Mouse (Mus musculus) cerebellum, postnatal 36 days (tissue): ENCODE measurements at regions not wholly inside any gene's neighbourhood (a gene's known extent, or its start where the extent isn't known, plus 50 kb on each side); places are given as distances from the start of the nearest gene placed in this dataset.

Source experiments
- DNase-seq, 2 experiments: peaks; one replicate each; pipeline ENCODE4 v3.0.0; 2021 to 2022; ENCODE audit warnings: mixed read lengths in 2 of 2

DNA sequence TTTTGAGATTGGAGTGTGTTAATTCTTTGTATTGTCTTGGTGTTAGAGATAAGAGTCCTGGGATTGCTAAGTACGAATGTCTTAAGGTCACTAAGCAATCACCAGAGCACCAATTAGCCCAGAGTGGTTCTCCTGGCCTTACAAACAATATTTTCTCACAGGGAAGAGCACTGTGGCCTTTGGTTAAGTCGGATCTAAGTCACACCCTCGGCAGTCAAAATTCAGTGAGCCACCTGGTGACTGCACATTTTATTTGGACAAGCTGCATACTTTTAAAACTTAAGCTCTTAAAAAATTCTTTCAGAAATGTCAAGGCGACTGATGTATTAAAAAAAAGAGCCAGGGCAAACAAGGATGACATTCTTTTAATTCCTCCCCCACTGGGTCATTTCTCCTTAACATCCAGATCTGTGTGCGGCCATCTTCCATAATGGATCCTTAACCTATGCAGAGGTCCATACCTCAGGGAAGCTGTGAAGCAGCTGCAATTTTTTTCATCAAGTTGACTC, 60.9 kb upstream of the Foxa2 start:
- no peak for DNase-seq

DNA sequence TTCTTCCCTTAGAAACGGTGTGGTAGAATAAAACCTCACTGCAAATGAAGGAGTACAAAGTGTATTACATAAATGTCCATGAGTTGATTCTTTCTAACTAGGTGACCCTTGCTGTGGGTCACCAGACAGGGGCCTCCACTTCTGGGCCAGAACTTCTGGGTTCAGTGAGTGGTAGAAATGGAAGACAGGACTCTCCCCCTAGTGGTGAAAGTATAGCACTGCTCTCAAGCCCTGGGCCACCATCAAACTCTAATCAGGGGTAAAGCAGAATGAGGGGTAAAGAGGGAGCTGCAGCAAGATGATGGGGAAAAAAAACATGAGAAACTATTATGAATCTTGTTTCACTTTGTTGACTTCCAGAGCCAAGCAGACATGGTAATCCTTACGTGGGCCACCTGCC, 63.4 kb upstream of the Foxa2 start:
- no peak for DNase-seq

DNA sequence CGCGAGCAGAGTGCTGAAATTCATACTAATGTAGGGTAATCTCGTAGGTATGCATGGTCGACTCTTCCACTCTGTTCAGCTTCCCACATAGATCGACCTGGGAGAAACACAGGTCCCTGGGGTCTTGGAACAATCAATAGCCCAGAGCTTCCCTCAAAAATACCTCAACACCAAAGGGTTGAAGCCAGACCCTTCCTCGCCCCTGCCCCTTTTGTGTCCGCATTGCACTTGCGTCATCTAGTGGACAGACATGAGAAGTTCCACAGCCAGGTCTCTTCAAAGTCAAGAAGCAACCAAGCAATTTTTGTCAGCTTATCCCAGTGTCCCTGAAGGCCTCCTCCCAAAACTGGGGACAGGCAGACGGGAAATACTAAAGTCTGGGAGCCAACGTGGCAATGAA, 65.1 kb upstream of the Foxa2 start:
- DNase-seq = no peak

DNA sequence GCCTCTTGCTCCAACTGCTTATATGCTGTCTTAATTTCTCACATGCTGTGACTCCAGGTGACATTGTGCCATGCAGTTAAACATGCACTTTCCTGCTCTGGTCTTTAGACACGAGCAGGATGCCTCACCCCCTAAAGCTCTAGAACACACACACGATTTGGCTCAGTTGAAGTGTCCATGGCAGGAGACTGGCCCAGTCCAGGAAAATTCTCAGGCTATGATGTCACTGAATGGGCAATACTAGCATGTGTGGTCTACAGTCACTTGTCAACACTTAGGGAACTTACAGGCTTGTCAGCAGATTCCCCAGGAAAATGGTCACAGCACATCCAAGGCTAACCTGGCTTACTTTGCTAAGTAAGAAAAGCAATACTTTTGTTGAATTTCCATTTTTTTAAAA, 66.4 kb upstream of the Foxa2 start:
- DNase-seq = no peak

DNA sequence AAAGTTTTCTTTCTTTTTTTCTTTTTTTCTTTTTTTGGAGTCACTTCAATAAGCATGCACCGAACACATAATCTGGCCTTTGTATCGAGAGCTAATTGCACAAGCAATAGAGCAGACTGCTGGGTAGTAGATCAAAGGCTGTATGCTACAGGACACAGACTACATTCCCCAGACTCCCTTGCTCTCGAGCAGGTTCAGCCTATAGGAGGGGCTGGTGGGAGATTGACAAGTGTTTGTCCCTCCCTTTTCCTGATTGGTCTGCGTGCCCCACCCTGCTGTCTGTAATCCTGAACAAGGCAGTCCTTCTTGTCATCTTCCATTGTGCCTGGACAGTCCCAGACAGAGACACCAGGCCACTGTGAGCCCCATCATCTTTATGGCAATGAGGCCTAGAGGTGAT, 67.8 kb upstream of the Foxa2 start:
- DNase-seq = no peak

DNA sequence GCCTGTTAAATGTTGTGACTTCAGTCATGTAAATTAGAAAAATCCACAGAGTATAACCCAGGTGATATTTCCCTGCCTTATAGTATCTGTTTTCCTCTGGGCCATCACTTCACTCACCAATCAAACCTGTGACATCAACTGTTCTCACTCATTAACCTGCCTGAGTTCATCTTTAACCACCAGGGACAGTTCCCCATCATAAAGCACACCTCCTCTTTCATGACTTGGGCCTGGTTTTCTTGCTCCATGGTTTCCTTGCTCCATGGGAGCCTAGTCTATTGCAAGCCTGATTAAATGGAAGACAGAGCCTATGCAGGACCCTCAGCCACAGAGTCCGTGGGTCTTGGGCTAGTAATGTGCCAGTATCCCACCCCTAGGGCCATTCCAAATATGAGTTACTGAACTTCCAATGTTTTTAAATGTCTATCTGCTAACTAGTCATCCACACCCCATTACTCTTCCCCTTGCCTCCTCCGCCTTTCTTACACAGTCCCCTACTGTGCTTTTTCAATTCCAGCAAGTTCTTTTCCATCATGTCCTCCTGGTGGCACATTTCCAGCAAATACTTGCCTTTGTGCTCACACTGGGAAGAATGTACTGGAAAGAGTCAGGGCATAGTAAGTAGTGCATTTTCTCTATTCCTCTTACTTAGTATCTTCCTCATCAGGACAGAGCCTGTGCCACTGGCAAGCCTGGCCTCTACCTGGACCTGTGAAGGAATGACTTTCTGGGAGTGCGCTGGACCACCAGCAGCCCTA, 69.4 kb upstream of the Foxa2 start:
- no peak for DNase-seq

DNA sequence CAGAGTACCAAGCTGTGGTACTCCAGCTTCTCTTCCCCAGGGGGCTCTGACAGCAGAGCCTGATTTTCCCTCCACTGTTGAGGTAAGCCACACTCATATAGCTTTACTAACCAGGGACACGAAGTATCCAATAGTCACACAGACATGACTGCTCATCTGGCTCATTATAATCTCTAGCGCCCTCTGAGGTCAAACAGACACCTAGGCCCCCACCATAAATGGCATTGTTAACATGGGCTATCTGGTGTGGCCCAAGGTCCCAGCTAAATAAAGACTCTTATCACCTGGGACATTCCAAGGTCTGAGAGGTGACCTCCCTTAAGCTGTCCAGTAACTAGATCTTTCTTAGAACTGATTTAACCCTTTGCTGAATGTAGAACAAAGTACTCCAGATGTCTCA, 70.7 kb upstream of the Foxa2 start:
- DNase-seq = no peak

DNA sequence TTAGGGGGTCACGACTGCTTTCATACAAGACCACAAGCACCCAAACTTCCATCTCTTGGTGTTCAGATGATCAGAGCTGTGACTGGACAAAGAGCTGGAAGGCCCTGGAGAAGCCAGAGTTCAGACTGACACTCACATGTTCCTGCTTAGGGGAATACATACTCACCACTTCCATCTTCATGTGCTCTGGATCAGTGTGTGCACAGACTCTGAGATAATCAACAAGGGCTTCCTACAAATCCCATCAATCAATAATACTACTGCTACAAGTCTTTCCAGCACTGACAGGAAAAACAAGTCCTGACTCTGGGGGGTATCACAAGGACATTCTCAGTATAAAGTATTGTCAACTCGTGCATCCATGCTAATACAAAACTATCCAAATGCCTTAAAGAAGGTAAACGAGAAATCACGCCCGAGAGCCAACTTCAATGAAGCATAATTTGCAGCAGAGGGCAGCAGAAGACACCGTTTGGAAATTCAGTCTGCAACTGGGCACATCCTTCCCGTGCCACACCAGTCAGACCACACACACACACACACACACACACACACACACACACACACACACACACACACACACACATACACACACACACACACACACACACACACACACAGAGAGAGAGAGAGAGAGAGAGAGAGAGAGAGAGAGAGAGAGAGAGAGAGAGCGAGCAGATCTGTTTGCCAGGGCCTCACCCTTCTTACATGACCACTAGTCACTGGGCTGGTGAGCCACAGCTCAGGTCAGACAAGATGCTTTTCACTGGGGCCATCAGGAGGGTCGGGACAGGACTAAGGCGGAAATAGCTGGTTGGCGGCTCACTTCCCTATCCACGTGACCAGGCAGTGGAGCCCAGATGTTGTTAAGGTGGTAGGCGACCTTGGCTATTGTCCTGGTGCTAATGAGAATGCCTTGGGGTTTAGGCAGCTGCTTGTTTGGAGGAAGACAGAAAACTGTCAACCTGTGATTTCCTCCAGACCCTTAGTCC, 75.4 kb upstream of the Foxa2 start:
- peak in 1 of 2 experiments; percentile 13 for DNase-seq

DNA sequence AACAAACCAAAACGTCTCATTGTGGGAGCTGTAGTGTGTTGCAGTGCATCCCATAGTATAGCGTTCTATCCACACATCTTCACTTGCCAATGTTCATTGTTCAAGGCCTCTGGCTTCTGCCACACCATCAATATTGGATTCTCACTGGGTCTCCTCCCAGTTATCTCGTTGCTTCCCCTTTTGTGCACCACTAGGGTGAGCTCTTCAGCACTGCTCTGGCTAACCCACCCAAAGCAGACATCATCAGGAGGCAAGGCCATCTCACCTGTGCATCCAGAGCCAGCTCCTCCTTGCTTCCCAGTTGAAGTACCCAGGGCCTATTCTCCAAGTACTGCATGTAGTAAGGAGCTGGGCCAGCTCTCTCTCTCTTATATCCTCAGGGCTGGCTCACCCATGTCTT, 77.0 kb upstream of the Foxa2 start:
- DNase-seq = no peak

DNA sequence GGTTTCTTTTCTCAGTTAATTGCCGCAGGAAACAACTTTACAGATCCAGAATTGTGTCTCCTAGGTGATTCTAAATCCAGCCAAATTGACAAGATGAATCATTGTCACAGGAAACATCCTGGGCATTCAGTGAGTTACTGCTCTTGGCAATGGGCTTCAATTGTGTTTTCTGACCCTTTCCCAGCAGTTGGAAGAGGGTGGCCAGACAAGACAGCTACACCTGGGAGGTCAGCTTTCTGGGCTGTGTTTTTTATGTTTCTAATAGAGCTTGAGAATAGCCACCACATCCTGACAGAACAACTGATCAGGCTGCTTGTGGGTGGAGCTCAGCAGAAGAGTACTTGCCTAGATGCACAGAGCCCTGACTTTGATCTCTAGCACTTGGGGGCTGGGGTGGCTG, 87.0 kb upstream of the Foxa2 start:
- no peak for DNase-seq

DNA sequence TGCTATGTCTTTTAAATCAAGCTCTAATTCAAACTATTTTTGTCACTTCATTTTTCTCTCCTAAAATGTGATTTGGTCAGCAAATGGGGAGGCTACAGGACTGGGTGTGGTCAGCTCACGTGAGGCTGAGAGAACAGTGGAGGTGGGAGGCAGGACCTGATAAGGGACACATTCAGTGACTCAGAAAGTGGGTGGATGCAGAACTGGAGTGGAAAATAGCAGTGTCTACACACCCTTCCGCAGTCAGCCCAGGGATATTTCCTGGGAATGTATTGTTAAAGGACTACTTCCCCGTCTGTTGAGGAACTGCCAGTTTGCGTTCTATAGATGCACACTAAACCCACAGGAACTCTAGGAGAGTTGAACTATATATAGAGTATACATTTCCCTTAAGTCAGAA, 95.2 kb upstream of the Foxa2 start:
- DNase-seq = no peak

DNA sequence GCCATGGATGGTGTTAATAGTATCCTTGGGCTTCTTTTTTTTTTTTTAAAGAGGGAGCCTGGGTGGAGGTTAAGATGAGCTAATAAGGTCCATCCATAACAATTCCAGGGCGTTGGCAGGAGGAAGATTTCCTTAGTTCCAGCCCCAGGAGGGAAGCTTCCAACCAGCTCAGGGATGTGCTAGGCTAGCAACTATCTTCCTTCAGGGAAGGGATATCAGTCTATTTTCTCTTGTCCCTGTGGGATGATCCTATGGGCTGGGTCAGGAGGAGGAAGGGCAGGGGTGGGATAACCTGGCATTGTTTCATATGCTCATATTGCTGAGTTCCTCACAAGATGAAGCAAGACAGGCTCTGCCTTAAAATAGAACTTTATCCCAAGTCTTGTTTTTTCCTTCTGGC, 98.0 kb upstream of the Foxa2 start:
- no peak for DNase-seq

DNA sequence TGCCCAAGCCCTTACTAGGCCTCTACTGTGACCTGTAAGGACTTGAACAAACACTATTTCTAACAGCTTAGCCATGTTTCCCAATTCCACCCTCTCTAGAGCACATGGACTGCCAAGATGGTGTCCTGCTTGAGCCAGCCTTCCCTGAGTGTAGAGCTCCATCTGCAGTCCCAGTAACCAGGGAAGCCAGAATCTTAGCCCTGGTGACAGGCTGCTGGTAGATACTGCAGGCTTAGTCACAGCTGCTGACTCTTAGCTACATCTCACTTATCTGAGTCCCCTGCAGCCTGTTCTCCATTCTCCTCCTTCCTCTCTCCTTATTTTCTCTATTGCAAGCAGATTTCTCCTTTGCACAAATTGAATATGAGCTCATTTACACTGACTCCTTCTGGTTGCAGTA, 101.5 kb upstream of the Foxa2 start:
- no peak for DNase-seq

DNA sequence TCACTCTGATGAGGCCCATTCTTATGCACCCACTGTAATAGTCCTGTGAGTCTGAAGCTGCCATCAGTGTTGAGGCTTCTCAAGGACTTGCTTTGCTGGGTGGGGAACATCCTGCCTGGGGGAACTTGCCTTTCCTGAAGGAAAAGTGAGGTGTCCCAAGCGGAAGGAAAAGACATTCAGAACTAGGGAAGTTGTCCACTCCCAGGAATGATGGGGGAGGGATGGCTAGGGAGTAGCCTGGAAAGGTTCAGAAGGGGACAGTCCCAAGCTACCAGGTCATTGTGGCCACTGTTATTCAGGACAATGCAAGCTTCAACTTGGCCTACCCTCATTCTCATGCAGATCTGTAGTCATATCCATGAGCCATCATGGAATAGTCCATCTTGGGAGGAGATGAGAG, 102.7 kb upstream of the Foxa2 start:
- no peak for DNase-seq

DNA sequence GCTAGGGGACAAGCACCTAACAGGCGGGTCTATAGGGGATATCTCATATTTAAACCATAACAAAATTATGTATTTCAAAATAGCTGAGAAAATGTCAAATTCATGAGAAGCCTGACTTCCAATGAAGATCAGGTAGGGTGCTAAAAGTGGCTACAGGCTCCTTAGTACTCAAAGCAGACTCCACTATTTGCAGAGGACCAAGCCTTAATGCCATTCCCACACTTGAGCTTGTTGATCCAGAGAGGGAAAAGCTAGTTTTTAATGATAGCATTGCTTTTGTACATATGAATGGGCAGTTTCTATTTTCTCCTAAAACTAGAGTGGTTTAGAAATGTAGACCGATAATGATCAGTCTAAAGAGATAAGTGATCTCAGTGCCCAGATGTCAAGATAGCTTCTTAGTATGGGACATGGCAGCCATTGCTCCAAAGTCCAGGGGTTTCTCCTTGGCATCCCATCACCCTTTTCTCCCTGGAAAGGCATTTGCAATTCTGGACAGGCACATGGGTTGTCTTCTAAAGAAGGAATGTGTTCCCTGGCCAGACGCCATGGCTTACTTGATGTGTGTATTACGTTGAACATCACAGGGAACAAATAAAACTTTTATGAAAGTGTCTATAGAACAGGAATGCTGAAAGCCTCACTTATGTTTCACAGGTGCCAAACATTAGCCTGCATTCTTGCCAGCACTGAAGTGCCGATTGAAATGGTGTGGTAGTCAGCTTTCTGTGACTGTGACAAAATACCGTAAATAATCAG, 106.9 kb upstream of the Foxa2 start:
- DNase-seq = no peak

DNA sequence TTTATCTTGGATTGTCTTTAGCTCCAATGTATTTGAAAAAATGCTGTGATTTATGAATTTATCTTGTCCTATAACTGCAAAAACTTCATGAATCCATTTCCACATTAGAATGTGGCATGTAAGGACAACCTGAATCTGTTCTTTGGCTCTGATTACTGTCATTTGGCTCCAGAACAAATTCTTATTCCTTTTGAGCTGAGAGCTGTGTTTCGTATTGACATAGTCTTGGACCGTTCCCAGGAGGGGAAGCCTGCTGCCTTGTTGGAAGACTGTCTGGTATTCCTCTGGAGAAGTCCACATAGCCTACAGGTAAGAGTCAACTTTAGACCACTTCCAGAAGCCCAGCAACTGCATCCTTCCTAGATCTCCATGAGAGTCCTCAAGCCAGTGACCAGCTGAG, 109.4 kb upstream of the Foxa2 start:
- DNase-seq = no peak

DNA sequence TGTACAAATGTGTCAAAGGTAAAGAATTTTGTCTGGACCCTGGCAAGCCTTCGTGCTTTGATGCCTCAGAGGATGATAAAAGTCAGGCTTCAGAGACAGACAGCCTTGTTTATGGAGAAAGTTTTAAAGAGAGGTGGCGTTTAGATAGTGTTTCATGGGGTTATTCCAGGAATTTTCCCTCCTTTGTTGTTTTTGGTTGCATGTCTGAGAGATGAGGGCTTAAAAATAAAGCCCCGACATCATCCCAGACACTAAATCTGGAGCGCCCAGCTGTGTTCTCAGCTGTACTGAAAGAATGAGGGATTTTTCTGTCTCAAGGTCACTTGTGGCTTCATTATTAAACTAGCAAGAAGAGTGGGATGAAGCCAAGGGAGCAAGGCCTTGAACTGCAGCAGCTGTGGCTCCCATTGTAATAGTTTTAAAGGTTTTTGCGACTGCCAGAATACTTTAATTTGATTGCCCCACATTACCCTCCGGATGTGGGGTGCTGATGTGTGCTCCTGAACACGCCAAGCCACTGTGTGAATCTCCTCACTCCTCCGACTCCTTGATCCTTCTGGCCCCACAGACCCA, 112.3 kb upstream of the Foxa2 start:
- no peak for DNase-seq

DNA sequence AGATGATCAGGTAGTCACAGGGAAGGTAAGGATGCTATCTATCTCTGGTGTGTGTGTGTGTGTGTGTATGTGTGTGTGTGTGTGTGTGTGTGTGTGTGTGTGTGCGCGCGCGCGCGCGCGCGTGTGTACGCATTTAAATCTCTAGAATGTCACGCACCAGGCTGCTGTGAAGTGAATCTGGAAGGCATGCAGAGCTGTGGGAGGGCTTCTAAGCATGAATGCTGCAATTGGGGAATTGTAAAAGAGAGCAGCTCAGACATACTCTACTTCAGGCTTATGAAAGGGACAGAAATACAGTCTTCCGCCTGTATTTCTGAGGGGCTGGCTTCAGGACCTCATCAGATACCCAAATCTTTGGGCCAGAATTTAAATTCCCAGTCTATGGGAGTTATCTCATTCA, 114.2 kb upstream of the Foxa2 start:
- no peak for DNase-seq

DNA sequence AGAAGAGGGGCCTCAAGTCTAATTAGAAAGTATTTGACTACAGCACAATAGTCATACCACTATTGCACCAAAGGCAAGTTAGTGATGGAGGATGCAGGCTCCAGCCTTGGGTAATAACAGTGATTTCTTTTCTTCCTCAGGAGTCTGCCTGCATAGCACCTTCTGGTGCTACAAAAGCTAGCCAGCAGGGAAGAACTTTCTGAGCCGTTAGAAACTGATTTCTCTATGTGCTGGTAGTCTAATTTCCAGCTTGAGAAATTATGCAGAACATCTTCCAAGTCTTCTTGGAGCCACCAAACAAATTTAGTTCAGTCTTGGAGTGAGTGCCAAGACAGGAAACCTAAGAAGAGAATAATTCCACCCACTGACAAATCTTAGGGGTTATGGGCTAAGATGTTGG, 115.2 kb upstream of the Foxa2 start:
- DNase-seq = no peak

DNA sequence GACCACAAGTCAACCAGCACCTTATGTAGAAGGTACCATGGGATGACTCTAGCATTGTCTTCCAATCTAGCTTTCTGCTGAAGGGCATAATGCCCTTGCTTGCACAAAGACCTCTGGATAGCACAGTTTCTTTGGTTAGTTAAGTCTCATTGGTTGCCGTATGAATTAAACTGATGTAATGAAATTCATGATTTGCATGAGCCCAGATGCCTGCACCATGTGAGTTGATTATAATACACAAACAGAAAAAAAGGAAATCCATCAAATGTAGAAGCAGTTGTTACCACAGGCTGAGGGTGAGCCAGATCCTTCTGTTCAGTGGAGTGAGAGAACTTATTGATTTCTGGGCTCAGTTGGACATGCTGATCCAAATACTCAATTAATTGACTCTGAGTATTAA, 115.8 kb upstream of the Foxa2 start:
- DNase-seq = no peak

DNA sequence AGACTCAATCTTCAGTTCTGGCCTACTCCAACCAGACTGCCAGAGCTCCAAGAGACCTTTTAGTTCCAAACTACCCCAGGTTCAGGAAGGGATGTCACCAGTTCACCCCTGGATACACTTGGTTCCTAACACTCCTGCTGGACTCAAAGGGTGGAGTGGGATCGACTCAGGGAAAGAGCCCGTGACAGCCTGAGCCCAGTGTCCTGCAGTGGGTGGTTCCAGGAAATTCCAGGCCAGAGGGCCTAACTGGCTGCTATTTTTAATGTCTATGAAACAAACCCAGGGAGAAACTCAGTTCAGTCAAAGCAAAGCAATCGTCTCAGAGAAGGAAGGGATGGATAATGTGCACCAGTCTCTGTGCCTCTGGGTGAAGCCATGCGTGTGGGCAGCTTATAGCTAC, 124.3 kb upstream of the Foxa2 start:
- no peak for DNase-seq

DNA sequence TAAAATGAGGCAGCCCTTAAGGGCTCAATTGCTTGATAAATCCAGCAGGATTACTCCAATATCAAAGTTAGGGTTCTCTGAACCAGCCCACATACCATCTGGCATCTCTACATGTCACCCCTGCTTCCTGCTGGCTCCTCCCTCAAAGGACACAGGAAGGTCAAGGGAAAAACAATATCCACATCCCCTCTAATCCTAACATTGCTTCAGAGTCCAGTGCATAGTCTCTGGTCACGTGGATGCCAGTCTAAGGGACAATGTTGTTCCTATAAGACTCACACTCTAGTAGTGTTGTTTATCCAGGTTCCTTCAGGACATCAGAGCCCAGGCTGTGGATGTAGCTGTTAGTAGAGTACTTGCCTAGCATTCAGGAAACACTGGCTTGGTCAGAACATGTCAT, 124.9 kb upstream of the Foxa2 start:
- DNase-seq = no peak
